Mouse (Mus musculus) CH12.LX (cell line): ENCODE data around the gene Zbtb20. TPM values are rescaled to one million over a fixed set of nuclear protein-coding genes. Genes with fewer than 3 reads are reported as not detected.

ENCODE experiments used
- DNase-seq: peaks from one replicate; pipeline ENCODE4 v3.0.0-alpha.2; 2013; ENCODE audit errors: extremely low read depth
- H3K27ac ChIP-seq: 2 replicates; pipeline ENCODE4 v1.5.1; 2012; ENCODE audit warnings: low read depth, mild to moderate bottlenecking, control low read depth, moderate library complexity; ENCODE audit not compliant: insufficient read depth
- H3K27me3 ChIP-seq: replicated peaks from 2 replicates; pipeline ENCODE3; 2012; ENCODE audit warnings: inconsistent platforms
- H3K36me3 ChIP-seq, 2 experiments: replicated peaks in 1 of 2; 2 replicates each; pipeline versions ENCODE3 to v1.6.1; 2012; ENCODE audit warnings: inconsistent platforms in 1 of 2, low read length in 1 of 2, mild to moderate bottlenecking in 1 of 2, mixed read lengths in 1 of 2, moderate library complexity in 1 of 2; ENCODE audit not compliant: control insufficient read depth in 1 of 2, insufficient read depth in 1 of 2
- H3K4me1 ChIP-seq, 2 experiments: 2 replicates each; pipeline ENCODE4 v1.6.1; 2012; ENCODE audit warnings: inconsistent platforms in 1 of 2, moderate library complexity in 1 of 2; ENCODE audit not compliant: insufficient read depth in 2 of 2, control insufficient read depth in 1 of 2
- H3K4me2 ChIP-seq: 2 replicates; pipeline ENCODE4 v1.6.1; 2012; ENCODE audit warnings: low read depth, mild to moderate bottlenecking, control low read depth; ENCODE audit not compliant: poor library complexity, insufficient read depth, severe bottlenecking
- H3K4me3 ChIP-seq, 3 experiments: fragments of 150-350 bp in 1 of 3; sonication (generic) in 1 of 3; replicated peaks in 1 of 3; 2 replicates each; pipeline versions ENCODE3 to v1.5.1; 2011 to 2012; ENCODE audit warnings: low read depth in 2 of 3, low read length in 2 of 3, mild to moderate bottlenecking in 2 of 3, moderate library complexity in 2 of 3, control low read depth in 1 of 3, improper control_type of control experiment in 1 of 3, inconsistent platforms in 1 of 3, mixed read lengths in 1 of 3; ENCODE audit not compliant: poor library complexity in 1 of 3
- H3K79me2 ChIP-seq: replicated peaks from 2 replicates; pipeline ENCODE4 v1.6.1; 2012; ENCODE audit warnings: mild to moderate bottlenecking, moderate library complexity; ENCODE audit not compliant: control insufficient read depth, poor library complexity, insufficient read depth, severe bottlenecking; ENCODE audit errors: extremely low read depth
- H3K9ac ChIP-seq: 2 replicates; pipeline ENCODE4 v1.6.1; 2012; ENCODE audit warnings: low read depth, mild to moderate bottlenecking, control low read depth, moderate library complexity; ENCODE audit not compliant: insufficient read depth
- H3K9me3 ChIP-seq: replicated peaks from 2 replicates; pipeline ENCODE3; 2012; ENCODE audit warnings: low read length, inconsistent platforms, mixed read lengths
- CHD2 ChIP-seq: IDR thresholded peaks from 2 replicates; pipeline ENCODE4 v1.6.1; 2011; ENCODE audit warnings: low read length, improper control_type of control experiment
- CTCF ChIP-seq, 2 experiments: IDR thresholded peaks in 1 of 2; conservative IDR thresholded peaks in 1 of 2; 2 replicates each; pipeline ENCODE4 v1.5.1; 2011 to 2012; ENCODE audit warnings: low read depth in 2 of 2, low read length in 2 of 2, improper control_type of control experiment in 1 of 2, inconsistent platforms in 1 of 2, mild to moderate bottlenecking in 1 of 2, moderate library complexity in 1 of 2
- E2F4 ChIP-seq: IDR thresholded peaks from 2 replicates; pipeline ENCODE4 v1.6.1; 2011; ENCODE audit warnings: low read depth, low read length, improper control_type of control experiment; ENCODE audit not compliant: insufficient replicate concordance
- EP300 ChIP-seq: IDR thresholded peaks from 2 replicates; pipeline ENCODE4 v1.6.1; 2011; ENCODE audit warnings: low read length, improper control_type of control experiment
- HCFC1 ChIP-seq: IDR thresholded peaks from 2 replicates; pipeline ENCODE4 v1.6.1; 2012; ENCODE audit warnings: low read depth, mild to moderate bottlenecking, inconsistent platforms, low read length, improper control_type of control experiment
- JUN ChIP-seq: IDR thresholded peaks from 2 replicates; pipeline ENCODE4 v1.6.1; 2011; ENCODE audit warnings: low read depth, mild to moderate bottlenecking, low read length, improper control_type of control experiment, moderate library complexity; ENCODE audit not compliant: insufficient read depth
- JUND ChIP-seq: conservative IDR thresholded peaks from 2 replicates; pipeline ENCODE4 v1.6.1; 2011; ENCODE audit warnings: low read depth, low read length, improper control_type of control experiment
- KAT2A ChIP-seq: IDR thresholded peaks from 2 replicates; pipeline ENCODE4 v1.6.1; 2012; ENCODE audit warnings: low read length, improper control_type of control experiment, inconsistent platforms; ENCODE audit not compliant: insufficient replicate concordance
- MAFK ChIP-seq: IDR thresholded peaks from 2 replicates; pipeline ENCODE4 v1.6.1; 2011; ENCODE audit warnings: low read length, improper control_type of control experiment; ENCODE audit not compliant: insufficient replicate concordance
- MAX ChIP-seq: IDR thresholded peaks from 2 replicates; pipeline ENCODE4 v1.6.1; 2011; ENCODE audit warnings: low read length, improper control_type of control experiment
- MEF2A ChIP-seq: IDR thresholded peaks from 2 replicates; pipeline ENCODE4 v1.6.1; 2014; ENCODE audit warnings: low read depth, mild to moderate bottlenecking, inconsistent platforms, low read length, improper control_type of control experiment, borderline replicate concordance
- MXI1 ChIP-seq: IDR thresholded peaks from 2 replicates; pipeline ENCODE4 v1.6.1; 2011; ENCODE audit warnings: mild to moderate bottlenecking, low read depth, low read length, improper control_type of control experiment
- MYC ChIP-seq: IDR thresholded peaks from 2 replicates; pipeline ENCODE4 v1.6.1; 2011; ENCODE audit warnings: low read depth, mild to moderate bottlenecking, improper control_type of control experiment, low read length
- NELFE ChIP-seq: IDR thresholded peaks from 2 replicates; pipeline ENCODE4 v1.6.1; 2011; ENCODE audit warnings: low read depth, low read length, improper control_type of control experiment
- PAX5 ChIP-seq: IDR thresholded peaks from 2 replicates; pipeline ENCODE4 v1.6.1; 2012; ENCODE audit warnings: low read length, inconsistent platforms, mixed read lengths
- POLR2AphosphoS2 ChIP-seq: IDR thresholded peaks from 2 replicates; pipeline ENCODE4 v1.6.1; 2011; ENCODE audit warnings: low read depth, low read length, improper control_type of control experiment
- RCOR1 ChIP-seq: conservative IDR thresholded peaks from 2 replicates; pipeline ENCODE4 v1.6.1; 2012; ENCODE audit warnings: low read depth, mild to moderate bottlenecking, inconsistent platforms, low read length, improper control_type of control experiment
- TBP ChIP-seq: conservative IDR thresholded peaks from 2 replicates; pipeline ENCODE4 v1.6.1; 2011; ENCODE audit warnings: low read depth, low read length, improper control_type of control experiment
- ZC3H11A ChIP-seq: IDR thresholded peaks from 2 replicates; pipeline ENCODE4 v1.6.1; 2012; ENCODE audit warnings: low read depth, mild to moderate bottlenecking, inconsistent platforms, low read length, improper control_type of control experiment
- ZMIZ1 ChIP-seq: IDR thresholded peaks from 2 replicates; pipeline ENCODE4 v1.6.1; 2012; ENCODE audit warnings: low read depth, mild to moderate bottlenecking, inconsistent platforms, low read length, improper control_type of control experiment
- dilution Hi-C: fragments of 300-500 bp; cut with MboI; formaldehyde crosslinking; loops from 2 replicates; pipeline ENCODE4 v1.14.3; 2020; ENCODE audit warnings: low sequenced_read_pairs; ENCODE audit not compliant: extremely low pct_unique_long_range_greater_than_20kb, extremely low pct_ligation_motif_present
- in situ Hi-C: fragments of 300-500 bp; cut with MboI; formaldehyde crosslinking; loops from 3 replicates; pipeline ENCODE4 v1.14.3; 2019; ENCODE audit warnings: low sequenced_read_pairs, low pct_ligation_motif_present, low pct_unique_long_range_greater_than_20kb, mixed read lengths
- polyA plus RNA-seq: library from polyadenylated mRNA; unstranded; fragments of >175 nt; gene quantifications from 2 replicates; pipeline ENCODE4 v1.2.1, GENCODE M21; 2012; ENCODE audit warnings: low read depth; ENCODE audit not compliant: insufficient read length
- total RNA-seq, 2 experiments: library from RNA; depleted of rRNA; stranded (reverse); fragments of 300-350 nt in 1 of 2; fragments of >200 nt in 1 of 2; gene quantifications; 2 replicates each; pipeline ENCODE4 v1.2.3; 2012 to 2014

The Zbtb20 gene
- total and polyA plus RNA-seq, 3 experiments, result 24.9 to 58.0 (median 51.6) TPM

DNA sequence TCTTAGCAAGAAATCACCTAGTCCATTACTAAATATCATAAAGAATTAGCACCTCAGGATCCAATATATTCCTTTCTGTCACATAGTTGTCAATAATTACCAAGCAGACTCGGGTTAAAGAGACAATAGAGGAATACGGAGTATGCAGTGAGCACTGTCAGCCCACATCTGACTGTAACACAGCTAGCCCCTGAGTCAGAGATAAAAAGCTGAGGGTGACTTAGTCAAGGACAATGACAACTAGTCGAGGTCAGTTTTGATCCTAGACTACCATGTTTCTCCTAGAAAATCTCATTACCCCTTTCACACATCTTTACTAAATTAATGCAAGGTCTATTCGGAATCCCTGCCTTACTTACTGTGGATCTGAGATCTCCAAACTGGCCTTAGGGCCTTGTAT is 465.0 kb downstream of the Zbtb20 start:
- DNase-seq, result no peak
- H3K9me3 ChIP-seq, result no peaks in the 10 kb centered on the region
- no peak overlapping the region for H3K27ac ChIP-seq
- no peak overlapping the region for H3K4me3 ChIP-seq
- dilution Hi-C loops (no loop called here), in situ Hi-C loops (no loop called here)
- no peak overlapping the region for H3K4me2 ChIP-seq
- peaks cover 5 to 24% of the 10 kb centered on the region in 2 experiments for H3K4me1 ChIP-seq
- no peak for TF ChIP-seq EP300
- no peak for TF ChIP-seq MAFK
- TF ChIP-seq TBP, result no peak
- TF ChIP-seq RCOR1, result no peak
- no peak for TF ChIP-seq MYC
- no peak for TF ChIP-seq NELFE
- TF ChIP-seq KAT2A, result no peak
- no peak for TF ChIP-seq MXI1
- TF ChIP-seq MEF2A, result no peak
- TF ChIP-seq CTCF (conservative IDR thresholded peaks at IDR 0.05 in 1 of 2, IDR thresholded peaks at IDR 0.05 in 1 of 2; ENCODE audit: low read depth in 2 of 2, low read length in 2 of 2), result no peak
- H3K27me3 ChIP-seq, result no peaks in the 10 kb centered on the region
- H3K79me2 ChIP-seq, result no peaks in the 10 kb centered on the region
- H3K9ac ChIP-seq, result no peak overlapping the region
- H3K36me3 ChIP-seq, result no peaks in the 10 kb centered on the region

GRCm38 (mm10) chr16:43341916-43342455 is 466.3 kb downstream of the Zbtb20 start:
- H3K4me3 ChIP-seq, result no peak overlapping the region
- in situ Hi-C loops (no loop called here), dilution Hi-C loops (no loop called here)
- H3K27me3 ChIP-seq, result no peaks in the 10 kb centered on the region
- no peak overlapping the region for H3K9ac ChIP-seq
- TF ChIP-seq MAFK (no peak), CHD2 (no peak), ZC3H11A (no peak), NELFE (no peak), JUN (no peak), JUND (no peak), MAX (no peak), E2F4 (no peak), PAX5 (no peak), TBP (no peak), MYC (no peak), POLR2AphosphoS2 (no peak), HCFC1 (no peak), ZMIZ1 (no peak)
- no peak overlapping the region for H3K27ac ChIP-seq
- H3K79me2 ChIP-seq, result no peaks in the 10 kb centered on the region
- no peak for DNase-seq
- peaks cover 2 to 19% of the 10 kb centered on the region in 2 experiments for H3K4me1 ChIP-seq
- no peak overlapping the region for H3K4me2 ChIP-seq
- no peaks in the 10 kb centered on the region for H3K36me3 ChIP-seq
- no peaks in the 10 kb centered on the region for H3K9me3 ChIP-seq
